Mouse (Mus musculus): ENCODE measurements around the gene Nos1. TPM values are rescaled to one million over a fixed set of nuclear protein-coding genes. Genes with fewer than 3 reads are reported as not detected.

The Nos1 gene
- total and polyA plus RNA-seq, 2 experiments from 2014 or later, result 0.05 to 0.53 TPM

GRCm38 (mm10) chr5:117800849-117801248 is 20.0 kb downstream of the Nos1 start:
- Histone ChIP-seq H3K27me3 (ENCODE audit: control insufficient read depth, insufficient read depth, low read length) (no peaks in the 10 kb centered on the region), H3K36me3 (replicated peaks; ENCODE audit: control insufficient read depth, insufficient read depth, low read length) (no peaks in the 10 kb centered on the region), H3K4me1 (ENCODE audit: control insufficient read depth, insufficient read depth) (no peaks in the 10 kb centered on the region), H3K4me2 (ENCODE audit: low read depth, low read length) (no peak overlapping the region), H3K9me3 (replicated peaks; ENCODE audit: control insufficient read depth, low read length) (no peaks in the 10 kb centered on the region), H3K27ac (ENCODE audit: low read depth) (no peak overlapping the region), H3K9ac (replicated peaks; ENCODE audit: low read depth, low read length) (no peak overlapping the region), H3K4me3 (ENCODE audit: low read depth, low read length) (no peak overlapping the region)
- WGBS, result 63% methylated on average over 9 of the region's 9 CpGs
- ATAC-seq (ENCODE audit: insufficient read depth, low read depth) (no peak), DNase-seq (ENCODE audit: low spot score) (no peak)
- TF ChIP-seq EP300 (IDR thresholded peaks at IDR 0.05; ENCODE audit: low read depth) (no peak), CTCF (IDR thresholded peaks at IDR 0.05; ENCODE audit: low read depth) (no peak)

- TF ChIP-seq CTCF (IDR thresholded peaks at IDR 0.05; ENCODE audit: low read depth), result no peak
- TF ChIP-seq EP300 (IDR thresholded peaks at IDR 0.05; ENCODE audit: low read depth), result no peak
- Histone ChIP-seq H3K4me3 (ENCODE audit: low read depth, low read length) (no peak overlapping the region), H3K4me2 (ENCODE audit: low read depth, low read length) (no peak overlapping the region), H3K27me3 (ENCODE audit: control insufficient read depth, insufficient read depth, low read length) (no peaks in the 10 kb centered on the region), H3K9me3 (replicated peaks; ENCODE audit: control insufficient read depth, low read length) (no peaks in the 10 kb centered on the region), H3K27ac (ENCODE audit: low read depth) (no peak overlapping the region), H3K4me1 (ENCODE audit: control insufficient read depth, insufficient read depth) (no peaks in the 10 kb centered on the region), H3K36me3 (replicated peaks; ENCODE audit: control insufficient read depth, insufficient read depth, low read length) (no peaks in the 10 kb centered on the region), H3K9ac (replicated peaks; ENCODE audit: low read depth, low read length) (no peak overlapping the region)
- ATAC-seq (ENCODE audit: insufficient read depth, low read depth), result no peak
- WGBS, result 66% methylated on average over 11 of the region's 11 CpGs
- DNase-seq (ENCODE audit: low spot score), result no peak
Measured at GRCm38 (mm10) chr5:117802071-117802521, 21.3 kb downstream of the Nos1 start.

- no peak for TF ChIP-seq CTCF (IDR thresholded peaks at IDR 0.05; ENCODE audit: low read depth)
- no peak for TF ChIP-seq EP300 (IDR thresholded peaks at IDR 0.05; ENCODE audit: low read depth)
- ATAC-seq (ENCODE audit: insufficient read depth, low read depth) (no peak), DNase-seq (ENCODE audit: low spot score) (no peak)
- Histone ChIP-seq H3K27ac (ENCODE audit: low read depth) (no peak overlapping the region), H3K36me3 (replicated peaks; ENCODE audit: control insufficient read depth, insufficient read depth, low read length) (no peaks in the 10 kb centered on the region), H3K9ac (replicated peaks; ENCODE audit: low read depth, low read length) (no peak overlapping the region), H3K9me3 (replicated peaks; ENCODE audit: control insufficient read depth, low read length) (no peaks in the 10 kb centered on the region), H3K4me2 (ENCODE audit: low read depth, low read length) (no peak overlapping the region), H3K27me3 (ENCODE audit: control insufficient read depth, insufficient read depth, low read length) (no peaks in the 10 kb centered on the region), H3K4me1 (ENCODE audit: control insufficient read depth, insufficient read depth) (no peaks in the 10 kb centered on the region), H3K4me3 (ENCODE audit: low read depth, low read length) (no peak overlapping the region)
- WGBS, result 57% methylated on average over 7 of the region's 7 CpGs
Measured at GRCm38 (mm10) chr5:117803551-117803950, 22.7 kb downstream of the Nos1 start.

DNA sequence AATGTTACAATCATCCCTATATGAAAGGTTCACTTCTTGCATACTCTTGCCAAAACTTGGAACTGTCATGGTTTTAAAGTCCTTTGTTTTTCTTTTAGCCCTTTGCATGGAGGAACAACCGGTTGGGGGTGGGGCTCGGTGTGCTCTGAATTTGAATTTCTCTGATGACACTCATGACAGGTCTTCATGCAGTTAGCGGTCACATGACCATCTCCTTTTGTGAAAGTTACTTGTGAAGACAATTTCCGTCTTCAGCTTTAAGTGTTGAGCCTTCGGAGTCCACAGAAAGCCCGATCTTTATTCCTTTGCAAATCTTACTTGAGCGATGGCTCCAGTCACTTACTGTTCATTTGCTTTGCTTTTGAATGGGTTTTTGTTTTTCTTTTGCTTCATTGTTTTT is 30.1 kb downstream of the Nos1 start:
- WGBS, result 84% methylated on average over 7 of the region's 7 CpGs
- DNase-seq (ENCODE audit: low spot score), result no peak

GRCm38 (mm10) chr5:117818800-117819199 is 38.0 kb downstream of the Nos1 start:
- H3K4me3 ChIP-seq (ENCODE audit: low read depth, low read length), result no peak overlapping the region
- no peak overlapping the region for H3K4me2 ChIP-seq (ENCODE audit: low read depth, low read length)
- TF ChIP-seq EP300 (IDR thresholded peaks at IDR 0.05; ENCODE audit: low read depth) (no peak), CTCF (IDR thresholded peaks at IDR 0.05; ENCODE audit: low read depth) (no peak)
- ATAC-seq (ENCODE audit: insufficient read depth, low read depth) (no peak), DNase-seq (ENCODE audit: low spot score) (no peak)
- no peak overlapping the region for H3K27ac ChIP-seq (ENCODE audit: low read depth)
- H3K27me3 ChIP-seq (ENCODE audit: control insufficient read depth, insufficient read depth, low read length), result no peaks in the 10 kb centered on the region
- H3K9me3 ChIP-seq (replicated peaks; ENCODE audit: control insufficient read depth, low read length), result no peaks in the 10 kb centered on the region
- WGBS, result 75% methylated on average over 6 of the region's 6 CpGs
- H3K4me1 ChIP-seq (ENCODE audit: control insufficient read depth, insufficient read depth), result no peaks in the 10 kb centered on the region
- H3K36me3 ChIP-seq (replicated peaks; ENCODE audit: control insufficient read depth, insufficient read depth, low read length), result no peaks in the 10 kb centered on the region
- no peak overlapping the region for H3K9ac ChIP-seq (replicated peaks; ENCODE audit: low read depth, low read length)

More for the DNA sequence above, 30.1 kb downstream of the Nos1 start:
- Histone ChIP-seq H3K9ac (replicated peaks; ENCODE audit: low read depth, low read length) (no peak overlapping the region), H3K36me3 (replicated peaks; ENCODE audit: control insufficient read depth, insufficient read depth, low read length) (no peaks in the 10 kb centered on the region), H3K4me2 (ENCODE audit: low read depth, low read length) (no peak overlapping the region), H3K27me3 (ENCODE audit: control insufficient read depth, insufficient read depth, low read length) (no peaks in the 10 kb centered on the region), H3K27ac (ENCODE audit: low read depth) (no peak overlapping the region), H3K4me3 (ENCODE audit: low read depth, low read length) (no peak overlapping the region), H3K4me1 (ENCODE audit: control insufficient read depth, insufficient read depth) (no peaks in the 10 kb centered on the region), H3K9me3 (replicated peaks; ENCODE audit: control insufficient read depth, low read length) (no peaks in the 10 kb centered on the region)
- TF ChIP-seq EP300 (IDR thresholded peaks at IDR 0.05; ENCODE audit: low read depth) (no peak), CTCF (IDR thresholded peaks at IDR 0.05; ENCODE audit: low read depth) (no peak)
- ATAC-seq (ENCODE audit: insufficient read depth, low read depth), result no peak

DNA sequence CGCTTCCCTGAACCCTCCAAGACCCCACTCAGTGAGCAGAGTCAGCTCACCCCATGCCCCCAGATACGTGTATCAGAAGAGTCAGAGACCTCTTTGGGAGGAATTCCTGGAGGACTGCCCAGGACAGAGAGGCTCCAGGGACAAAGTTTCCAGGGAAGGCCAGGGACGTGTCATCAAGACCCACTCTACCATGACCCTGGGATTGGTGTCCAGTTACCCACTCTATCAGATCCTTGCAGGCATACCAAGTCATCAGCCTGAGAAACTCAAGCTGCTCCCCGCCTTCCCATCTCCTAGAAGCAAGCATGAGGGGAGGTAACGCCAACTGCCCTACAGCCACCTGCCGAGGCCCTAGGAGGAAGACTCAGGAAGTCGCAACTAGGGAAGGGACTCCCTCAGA is 39.6 kb downstream of the Nos1 start:
- Histone ChIP-seq H3K4me2 (ENCODE audit: low read depth, low read length) (no peak overlapping the region), H3K9me3 (replicated peaks; ENCODE audit: control insufficient read depth, low read length) (no peaks in the 10 kb centered on the region), H3K4me3 (ENCODE audit: low read depth, low read length) (no peak overlapping the region), H3K27me3 (ENCODE audit: control insufficient read depth, insufficient read depth, low read length) (no peaks in the 10 kb centered on the region), H3K9ac (replicated peaks; ENCODE audit: low read depth, low read length) (no peak overlapping the region), H3K36me3 (replicated peaks; ENCODE audit: control insufficient read depth, insufficient read depth, low read length) (no peaks in the 10 kb centered on the region), H3K4me1 (ENCODE audit: control insufficient read depth, insufficient read depth) (no peaks in the 10 kb centered on the region), H3K27ac (ENCODE audit: low read depth) (no peak overlapping the region)
- 31% methylated on average over 7 of the region's 7 CpGs for WGBS
- no peak for TF ChIP-seq CTCF (IDR thresholded peaks at IDR 0.05; ENCODE audit: low read depth)
- TF ChIP-seq EP300 (IDR thresholded peaks at IDR 0.05; ENCODE audit: low read depth), result no peak
- DNase-seq (ENCODE audit: low spot score) (no peak), ATAC-seq (ENCODE audit: insufficient read depth, low read depth) (no peak)

All from heart, postnatal 0 days (tissue).